Mouse (Mus musculus): ENCODE results near the gene Kcnq1.

- no peak for TF ChIP-seq TAL1 (IDR thresholded peaks at IDR 0.05; ENCODE audit: low read length)
- no peak for TF ChIP-seq NRF1 (IDR thresholded peaks at IDR 0.05; ENCODE audit: insufficient read depth, low read depth, low read length, poor library complexity, severe bottlenecking)
- TF ChIP-seq MAFK (IDR thresholded peaks at IDR 0.05; ENCODE audit: borderline replicate concordance, low read depth, low read length), result no peak
- TF ChIP-seq CTCF (IDR thresholded peaks at IDR 0.05 in 2 of 3, conservative IDR thresholded peaks at IDR 0.05 in 1 of 3; ENCODE audit: control insufficient read depth in 1 of 3, insufficient read depth in 1 of 3, low read depth in 2 of 3, low read length in 3 of 3, poor library complexity in 1 of 3, severe bottlenecking in 1 of 3), result 0 out of 6 replicates have a peak, but pooled peaks of 1 of the 3 experiments have one; percentile 2
- TF ChIP-seq UBTF (IDR thresholded peaks at IDR 0.05; ENCODE audit: borderline replicate concordance, insufficient read depth, low read depth, low read length), result no peak
- no peak for TF ChIP-seq NELFE (IDR thresholded peaks at IDR 0.05; ENCODE audit: low read depth, low read length)
- TF ChIP-seq EP300 (IDR thresholded peaks at IDR 0.05; ENCODE audit: low read depth in 1 of 2, low read length in 2 of 2), result peak; percentile 73 to 78; a peak in 3 of 4 replicates
- no peak for TF ChIP-seq POLR2A (IDR thresholded peaks at IDR 0.05; ENCODE audit: control insufficient read depth in 1 of 2, insufficient read depth in 1 of 2, low read depth in 1 of 2, low read length in 2 of 2, poor library complexity in 1 of 2)
Measured at GRCm38 (mm10) chr7:143180761-143181160, 74.6 kb downstream of the Kcnq1 start.

Measured in MEL (cell line).